Mouse (Mus musculus): ENCODE data around the gene Krt6a.

GRCm38 (mm10) chr15:101704066-101704465, 10.0 kb upstream of the Krt6a start:
- TF ChIP-seq CTCF (IDR thresholded peaks at IDR 0.05; ENCODE audit: borderline replicate concordance, control insufficient read depth, extremely low read depth, insufficient read depth, low read length, poor library complexity) (no peak), POLR2A (IDR thresholded peaks at IDR 0.05; ENCODE audit: control insufficient read depth, extremely low read depth, insufficient read depth, low read length, poor library complexity) (no peak)
